Mouse (Mus musculus) thymus, adult 2 months (tissue): ENCODE results near the gene Casq1. TPM values are rescaled to one million over a fixed set of nuclear protein-coding genes. Genes with fewer than 3 reads are reported as not detected.

Experiments used
- DNase-seq: peaks from one replicate; pipeline ENCODE4 v3.0.0; 2021
- H3K27ac ChIP-seq: fragments of 200-500 bp; 2 replicates; pipeline ENCODE4 v1.5.1; 2012; ENCODE audit warnings: low read length, control low read depth; ENCODE audit not compliant: control insufficient read depth, insufficient read depth
- H3K27me3 ChIP-seq: fragments of 200-500 bp; 2 replicates; pipeline ENCODE4 v1.6.1; 2012; ENCODE audit warnings: mild to moderate bottlenecking, low read length, moderate library complexity, mixed read lengths; ENCODE audit not compliant: control insufficient read depth, insufficient read depth
- H3K36me3 ChIP-seq: fragments of 200-500 bp; 2 replicates; pipeline ENCODE4 v1.6.1; 2012; ENCODE audit warnings: mild to moderate bottlenecking, low read length, moderate library complexity; ENCODE audit not compliant: control insufficient read depth, insufficient read depth
- H3K4me1 ChIP-seq: fragments of 200-500 bp; replicated peaks from 2 replicates; pipeline ENCODE4 v1.6.1; 2012; ENCODE audit warnings: low read length; ENCODE audit not compliant: control insufficient read depth, insufficient read depth
- H3K4me3 ChIP-seq: fragments of 200-500 bp; 2 replicates; pipeline ENCODE4 v1.5.1; 2012; ENCODE audit warnings: mild to moderate bottlenecking, low read length, control low read depth, moderate library complexity; ENCODE audit not compliant: control insufficient read depth, insufficient read depth
- CTCF ChIP-seq: fragments of 200-500 bp; IDR thresholded peaks from 2 replicates; pipeline ENCODE4 v1.5.1; 2012; ENCODE audit warnings: mild to moderate bottlenecking, control low read depth, low read length, moderate library complexity, borderline replicate concordance; ENCODE audit not compliant: control insufficient read depth, poor library complexity, insufficient read depth; ENCODE audit errors: extremely low read depth
- POLR2A ChIP-seq: fragments of 200-500 bp; IDR thresholded peaks from 2 replicates; pipeline ENCODE4 v1.6.1; 2012; ENCODE audit warnings: mild to moderate bottlenecking, low read length, control low read depth, moderate library complexity; ENCODE audit not compliant: control insufficient read depth, poor library complexity, insufficient read depth; ENCODE audit errors: extremely low read depth
- WGBS: fragments of 180-500 bp; shearing (Covaris S2); methylation state at CpG from one replicate; pipeline ENCODE4 v1.1.7; 2018; 5-methylcytosine and 5-hydroxymethylcytosine counted together
- polyA plus RNA-seq: library from polyadenylated mRNA; depleted of rRNA; stranded (reverse); fragments of >200 nt; gene quantifications from 2 replicates; pipeline ENCODE4 v1.2.3, GENCODE M21; 2012

The Casq1 gene
- polyA plus RNA-seq, 1 experiment = 1.4 TPM

DNA sequence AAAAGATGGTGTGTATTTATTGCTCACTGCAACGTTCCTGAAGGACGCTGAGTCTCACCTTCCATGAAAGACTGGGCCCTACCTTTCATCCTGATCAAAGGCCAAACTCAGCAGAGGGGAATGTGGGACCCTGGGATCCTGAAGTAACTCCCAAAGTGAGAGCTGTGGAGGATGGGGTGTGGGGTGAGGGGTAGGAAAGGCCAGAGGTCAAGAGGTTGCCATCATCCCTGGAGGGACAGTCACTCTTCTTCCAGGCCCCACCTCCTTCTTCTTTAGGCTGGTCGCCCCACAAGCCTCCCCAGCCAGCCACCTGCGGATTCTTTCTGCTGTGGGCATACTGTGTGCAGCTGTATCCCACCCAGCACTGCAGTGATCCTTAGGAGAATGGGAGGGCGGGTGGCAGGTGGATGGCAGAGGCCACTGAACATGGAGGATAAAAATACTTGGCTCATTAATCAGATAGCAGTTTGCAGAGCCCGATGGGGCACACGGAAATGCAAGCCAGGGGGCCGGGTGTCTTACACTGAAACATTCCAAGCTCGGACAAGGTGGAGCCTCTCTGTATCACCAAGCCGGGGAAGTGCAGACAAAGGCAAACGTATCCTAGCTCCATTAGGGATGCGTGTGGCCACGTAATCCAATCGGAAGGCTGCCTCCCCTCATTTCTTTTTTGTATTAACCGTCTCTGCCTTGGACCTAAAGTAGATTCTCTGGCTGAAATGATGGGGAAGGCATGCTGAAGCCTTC lies 1.3 kb downstream of the Casq1 start:
- H3K36me3 ChIP-seq = no peaks in the 10 kb centered on the region

DNA sequence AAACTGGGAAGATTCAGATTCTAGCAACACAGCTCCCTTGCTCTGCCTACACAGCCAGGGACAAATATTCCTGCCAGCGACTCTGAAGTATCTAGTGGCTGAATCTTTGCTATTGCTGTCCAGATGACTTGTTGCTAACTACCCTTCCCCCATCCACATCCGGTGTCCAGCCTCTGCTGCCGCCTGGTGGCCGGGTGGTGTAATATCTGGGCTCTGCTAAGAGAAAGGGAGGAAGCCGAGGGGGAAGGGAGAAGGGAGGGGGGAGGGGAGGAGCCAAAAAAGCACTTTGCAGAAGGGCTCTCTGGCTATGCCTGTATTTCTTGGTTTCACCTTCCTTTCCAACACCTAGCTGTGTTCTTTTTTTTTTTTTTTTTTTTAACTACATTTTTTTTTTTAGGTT lies 2.5 kb downstream of the Casq1 start:
- no peak for TF ChIP-seq POLR2A
- TF ChIP-seq CTCF = peak; percentile 93
- Histone ChIP-seq H3K27ac (peak overlapping the region; percentile 32), H3K36me3 (no peaks in the 10 kb centered on the region), H3K4me3 (peak overlapping the region; percentile 18; the same call in 1 of the 2 replicates), H3K4me1 (peaks cover 8% of the 10 kb centered on the region), H3K27me3 (no peaks in the 10 kb centered on the region)
- 0% methylated on average over 5 of the region's 5 CpGs for WGBS
- DNase-seq = peak; percentile 96

More for the DNA sequence above, 1.3 kb downstream of the Casq1 start:
- 93% methylated on average over 15 of the region's 15 CpGs for WGBS
- Histone ChIP-seq H3K4me1 (peaks cover 8% of the 10 kb centered on the region), H3K27ac (no peak overlapping the region), H3K4me3 (no peak overlapping the region), H3K27me3 (no peaks in the 10 kb centered on the region)
- TF ChIP-seq POLR2A (no peak), CTCF (no peak)
- DNase-seq = no peak

DNA sequence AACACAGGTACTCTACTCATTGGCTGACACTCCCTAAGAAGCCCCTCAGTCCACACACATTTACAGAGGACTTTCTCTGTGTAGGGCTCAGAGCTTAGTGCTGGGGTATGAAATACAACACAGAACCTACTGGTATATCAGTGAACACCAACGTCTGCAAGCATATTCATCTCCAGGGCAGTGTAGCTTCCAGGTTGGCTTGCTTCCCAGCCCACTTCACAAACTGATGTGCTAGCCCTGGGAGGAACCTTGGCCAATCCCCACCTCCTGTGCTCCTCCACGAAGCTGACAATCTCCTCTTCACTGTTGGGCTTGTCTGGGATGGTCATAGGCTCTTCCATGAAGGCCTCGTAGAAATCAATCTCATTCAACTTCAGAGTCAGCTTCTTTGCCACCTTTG lies 4.9 kb downstream of the Casq1 start:
- TF ChIP-seq CTCF (no peak), POLR2A (no peak)
- peaks cover 8% of the 10 kb centered on the region for H3K4me1 ChIP-seq
- no peak for DNase-seq
- no peaks in the 10 kb centered on the region for H3K36me3 ChIP-seq
- H3K27ac ChIP-seq = no peak overlapping the region
- H3K4me3 ChIP-seq = no peak overlapping the region
- H3K27me3 ChIP-seq = no peaks in the 10 kb centered on the region
- WGBS = 49% methylated on average over 3 of the region's 3 CpGs

DNA sequence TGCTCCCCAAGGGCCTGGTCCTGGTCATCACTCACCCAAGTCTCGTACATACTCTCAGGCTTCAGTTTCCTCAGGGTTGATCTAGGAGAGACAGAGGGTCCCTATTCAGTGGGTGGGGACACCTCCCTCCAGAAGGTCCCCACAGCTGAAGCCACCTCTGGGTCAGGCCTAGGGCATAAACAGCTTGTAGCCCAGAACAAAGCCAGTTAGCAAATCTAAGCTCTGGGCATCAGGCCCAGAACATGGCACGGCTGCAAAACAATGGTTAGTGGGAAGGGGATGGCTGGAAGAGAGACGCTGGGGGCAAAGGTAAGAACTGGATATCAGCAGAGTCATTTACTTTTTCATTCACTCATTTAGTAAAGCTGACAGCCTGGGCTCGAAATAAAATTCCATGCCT lies 5.9 kb downstream of the Casq1 start:
- no peak overlapping the region for H3K4me3 ChIP-seq
- WGBS = 93% methylated on average over 4 of the region's 4 CpGs
- peaks cover 8% of the 10 kb centered on the region for H3K4me1 ChIP-seq
- DNase-seq = no peak
- no peak overlapping the region for H3K27ac ChIP-seq
- no peaks in the 10 kb centered on the region for H3K36me3 ChIP-seq
- no peaks in the 10 kb centered on the region for H3K27me3 ChIP-seq
- TF ChIP-seq POLR2A = no peak
- TF ChIP-seq CTCF = no peak

DNA sequence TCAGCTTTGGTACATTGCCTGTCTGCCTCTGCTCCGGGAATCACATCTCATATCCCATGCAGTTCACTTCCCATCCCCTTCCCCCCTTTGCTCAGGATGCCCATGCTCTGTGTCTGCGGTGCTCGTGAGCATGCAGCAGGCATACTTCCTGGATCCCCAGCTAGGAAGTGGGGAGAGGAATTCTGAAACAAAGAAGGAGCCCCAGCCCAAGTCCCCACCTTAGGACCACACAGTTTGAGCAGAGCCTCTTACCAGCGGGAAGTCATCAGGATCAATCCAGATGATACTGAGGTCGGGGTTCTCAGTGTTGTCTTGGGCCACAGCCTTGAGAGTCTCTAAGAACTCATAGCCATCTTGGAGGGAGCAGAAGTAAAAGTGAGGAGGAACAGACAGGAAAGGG lies 6.9 kb downstream of the Casq1 start:
- no peak for DNase-seq
- Histone ChIP-seq H3K4me3 (no peak overlapping the region), H3K36me3 (no peaks in the 10 kb centered on the region), H3K27me3 (no peaks in the 10 kb centered on the region), H3K4me1 (peaks cover 8% of the 10 kb centered on the region), H3K27ac (no peak overlapping the region)
- TF ChIP-seq CTCF (no peak), POLR2A (no peak)
- 91% methylated on average over 5 of the region's 5 CpGs for WGBS

DNA sequence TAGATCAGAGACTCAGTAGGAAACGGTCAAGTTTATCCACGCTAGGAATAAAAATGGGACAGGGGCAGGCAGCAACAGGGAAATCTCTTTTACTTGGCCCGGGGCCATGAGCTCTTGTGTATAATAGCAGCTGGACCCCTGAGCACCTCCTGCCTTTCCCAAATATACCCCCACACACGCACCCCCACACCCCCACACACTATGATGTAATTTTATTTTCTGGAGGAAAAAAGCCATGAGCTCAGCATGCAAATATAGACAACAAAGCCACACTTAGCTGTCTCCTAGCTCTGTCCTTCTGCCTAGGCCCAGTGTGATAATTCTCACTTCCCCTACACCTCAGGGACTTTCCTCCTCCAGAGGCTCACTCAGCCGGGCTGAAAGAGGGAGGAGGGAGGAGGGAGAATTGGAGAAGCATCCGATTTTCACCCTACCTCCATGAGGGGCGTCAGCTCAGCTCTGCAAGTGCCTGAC lies 12.5 kb downstream of the Casq1 start:
- no peaks in the 10 kb centered on the region for H3K36me3 ChIP-seq
- H3K27ac ChIP-seq = no peak overlapping the region
- no peak overlapping the region for H3K4me3 ChIP-seq
- DNase-seq = no peak
- TF ChIP-seq POLR2A = no peak
- TF ChIP-seq CTCF = no peak
- H3K4me1 ChIP-seq = peaks cover 12% of the 10 kb centered on the region
- WGBS = 52% methylated on average over 7 of the region's 7 CpGs
- H3K27me3 ChIP-seq = no peaks in the 10 kb centered on the region
